Mouse (Mus musculus): ENCODE measurements around the gene Arhgap9.

GRCm38 (mm10) chr10:127343029-127343428 is 21.3 kb downstream of the Arhgap9 start:
- no peak for TF ChIP-seq POLR2A (IDR thresholded peaks at IDR 0.05; ENCODE audit: insufficient read depth, low read depth, low read length)
- TF ChIP-seq CTCF (IDR thresholded peaks at IDR 0.05) = no peak
- no peak for TF ChIP-seq EP300 (IDR thresholded peaks at IDR 0.05; ENCODE audit: insufficient read depth, low read depth, low read length)

All from heart, adult 2 months (tissue).